Mouse (Mus musculus) kidney, postnatal 14 days (tissue): ENCODE measurements at regions not wholly inside any gene's neighbourhood (a gene's known extent, or its start where the extent isn't known, plus 50 kb on each side); places are given as distances from the start of the nearest gene placed in this dataset.

Source experiments
- DNase-seq: peaks from one replicate; pipeline ENCODE4 v3.0.0; 2022; ENCODE audit warnings: mixed read lengths

DNA sequence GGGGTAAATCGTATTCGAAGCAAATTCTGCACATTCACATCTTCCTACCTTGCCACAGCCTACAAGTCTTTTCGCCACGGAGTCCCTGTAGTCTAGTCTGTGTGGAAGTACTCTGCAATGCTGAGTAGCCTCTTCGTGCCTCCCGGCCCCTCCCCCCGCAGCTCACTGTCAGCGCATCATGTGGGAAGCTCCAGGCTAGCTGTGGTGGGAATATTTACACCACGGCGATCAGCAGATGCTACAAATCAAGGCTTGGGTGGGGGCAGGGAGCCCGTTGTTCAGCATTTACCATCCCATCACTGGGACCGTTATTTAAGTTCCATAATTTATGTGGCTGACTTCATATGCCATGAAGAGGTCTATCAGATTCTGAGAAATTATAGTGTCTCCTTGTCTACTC is 358.5 kb downstream of the Bcor start:
- DNase-seq = no peak

DNA sequence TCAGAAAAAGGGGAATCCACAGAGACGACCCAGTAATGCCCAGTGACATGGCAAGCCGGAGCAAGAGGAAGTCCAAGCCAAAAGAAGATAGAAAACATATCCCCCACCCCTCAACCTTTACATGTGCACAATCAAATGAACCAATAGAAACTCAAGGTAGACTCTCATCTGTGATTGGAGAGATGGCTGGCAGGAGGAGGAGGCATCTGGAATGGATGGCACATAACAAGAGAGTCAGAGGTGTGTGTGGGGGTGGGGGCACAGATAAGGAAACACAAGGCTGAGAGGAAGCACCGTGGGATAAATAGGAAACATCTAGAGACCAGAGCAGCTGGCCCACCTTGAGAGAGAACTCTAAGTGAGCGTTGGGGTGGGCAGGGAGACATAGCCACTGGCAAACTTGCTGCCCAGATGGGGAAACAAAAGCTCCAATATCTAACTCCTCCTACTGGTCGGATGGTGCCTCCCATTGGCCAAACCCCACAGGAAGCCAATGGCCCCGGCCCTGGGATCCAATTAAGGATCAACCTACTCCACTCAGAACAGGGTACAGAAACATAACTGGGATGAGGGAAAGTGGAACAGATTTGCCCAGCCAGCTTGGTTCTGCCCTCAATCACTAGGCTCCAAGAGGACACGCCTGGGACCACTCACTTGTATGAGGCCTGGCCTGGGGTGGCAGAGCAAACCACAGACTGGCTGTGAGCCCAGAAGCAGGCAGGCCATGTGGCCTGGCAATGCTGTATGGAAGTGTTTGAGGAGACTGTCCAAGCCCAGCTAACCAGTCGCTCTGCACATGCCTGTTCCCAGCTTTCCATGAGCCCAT is 357.9 kb downstream of the Bcor start:
- DNase-seq = no peak

DNA sequence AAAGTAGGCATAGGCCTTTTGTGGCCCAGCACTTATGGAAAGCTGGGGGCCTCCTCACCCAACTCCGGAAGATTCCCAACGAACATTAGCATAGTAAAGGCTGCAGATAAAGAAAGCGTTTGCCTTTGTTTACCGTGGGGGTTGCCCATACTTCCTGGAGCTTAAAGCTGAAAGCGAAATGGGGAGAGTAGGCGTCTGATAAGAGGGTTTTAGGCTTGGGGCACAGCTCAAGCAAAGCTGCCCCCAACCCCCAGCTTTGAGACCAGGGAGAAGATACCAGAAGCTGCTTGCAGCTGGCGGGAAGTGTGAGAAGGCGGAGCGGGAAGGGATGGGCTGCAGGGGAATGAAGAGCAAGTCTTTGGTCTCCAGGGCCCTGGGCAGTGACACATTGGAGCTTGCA is 356.9 kb downstream of the Bcor start:
- no peak for DNase-seq

DNA sequence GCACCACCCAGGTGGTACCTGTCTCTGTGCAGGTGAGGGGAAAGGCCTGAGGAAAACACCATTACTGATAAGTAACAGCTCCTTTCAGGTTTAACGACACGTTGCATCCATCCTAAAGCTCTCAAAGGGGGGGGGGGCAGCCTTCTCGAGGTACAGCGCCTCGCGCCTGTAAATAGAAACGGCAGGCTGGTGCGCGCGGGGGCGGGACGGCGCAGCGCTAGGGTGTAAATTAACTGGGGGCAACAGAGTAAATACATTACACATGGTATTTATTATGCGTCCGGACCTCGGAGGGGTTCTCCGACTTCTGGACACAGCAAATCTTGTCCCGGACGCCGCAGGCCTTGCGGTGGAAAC is 353.3 kb downstream of the Bcor start:
- DNase-seq = no peak

DNA sequence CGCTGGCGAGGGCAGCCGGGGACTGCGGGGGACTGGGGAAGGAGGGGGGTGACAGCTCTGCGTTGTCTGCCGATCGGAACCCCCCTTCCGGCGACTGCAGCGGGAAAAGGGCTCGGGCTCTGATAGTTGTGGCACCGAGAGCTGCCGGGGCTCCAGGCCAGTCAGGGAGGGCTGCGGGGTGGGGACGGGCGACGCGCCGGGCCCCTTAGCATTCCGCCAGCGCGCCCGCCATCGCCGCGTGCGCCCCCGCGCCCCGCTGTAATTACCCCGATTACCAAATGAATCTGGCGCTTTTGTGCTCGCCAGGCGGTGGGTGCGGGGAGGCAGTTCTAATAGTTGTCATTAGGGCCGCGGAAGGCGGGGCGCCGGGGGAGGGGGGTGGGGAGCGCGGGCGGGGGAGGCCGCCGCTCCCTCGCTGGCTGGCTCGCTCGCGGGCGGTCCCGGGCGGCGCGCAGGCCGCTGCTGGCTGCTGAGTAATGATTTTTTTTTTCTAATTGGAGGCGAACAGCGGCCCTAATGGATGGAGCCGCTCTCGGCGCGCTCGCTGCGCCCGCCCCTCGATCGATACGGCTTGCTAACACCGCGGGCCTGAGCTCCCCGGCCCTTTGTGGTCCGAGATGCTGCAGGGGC is 352.8 kb downstream of the Bcor start:
- DNase-seq = peak; percentile 55

DNA sequence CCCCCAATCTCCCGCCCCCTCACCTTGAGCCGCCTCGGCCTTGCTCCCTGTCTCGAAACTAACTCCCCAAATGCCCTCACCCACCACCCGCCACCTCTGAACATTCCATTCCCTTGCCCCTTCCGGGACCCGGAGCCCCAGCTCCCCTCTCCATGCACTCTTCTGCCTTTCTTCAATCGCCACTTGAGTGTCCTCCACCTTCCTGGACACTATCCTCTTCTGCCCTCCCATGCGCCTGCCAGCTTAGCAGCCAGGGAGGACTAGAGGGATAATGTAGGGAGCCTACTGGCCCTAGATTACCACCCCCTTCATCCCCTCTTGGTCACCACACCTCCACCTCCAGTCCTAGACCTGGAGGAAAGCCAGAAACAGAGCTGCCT is 352.3 kb downstream of the Bcor start:
- peak; percentile 19 for DNase-seq

DNA sequence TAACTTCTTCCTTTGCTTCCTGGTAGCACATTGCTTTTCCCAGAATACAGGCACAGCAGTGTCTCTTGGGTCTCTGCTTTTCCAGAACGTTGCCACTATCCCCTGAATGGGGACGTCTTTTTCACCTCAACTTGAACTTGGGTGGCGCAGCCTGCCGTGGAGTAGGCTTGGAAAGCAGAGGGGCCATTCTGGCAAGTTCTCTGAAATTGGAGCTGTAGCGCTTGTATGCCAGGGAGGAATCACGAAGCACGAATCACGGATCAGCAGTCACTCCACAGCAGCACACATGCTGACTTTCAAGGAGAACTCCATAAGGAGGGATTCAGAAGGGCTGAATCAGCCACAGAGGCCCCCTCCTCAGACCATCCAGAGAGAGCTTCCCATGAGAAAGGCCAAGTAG is 351.2 kb downstream of the Bcor start:
- DNase-seq = no peak

DNA sequence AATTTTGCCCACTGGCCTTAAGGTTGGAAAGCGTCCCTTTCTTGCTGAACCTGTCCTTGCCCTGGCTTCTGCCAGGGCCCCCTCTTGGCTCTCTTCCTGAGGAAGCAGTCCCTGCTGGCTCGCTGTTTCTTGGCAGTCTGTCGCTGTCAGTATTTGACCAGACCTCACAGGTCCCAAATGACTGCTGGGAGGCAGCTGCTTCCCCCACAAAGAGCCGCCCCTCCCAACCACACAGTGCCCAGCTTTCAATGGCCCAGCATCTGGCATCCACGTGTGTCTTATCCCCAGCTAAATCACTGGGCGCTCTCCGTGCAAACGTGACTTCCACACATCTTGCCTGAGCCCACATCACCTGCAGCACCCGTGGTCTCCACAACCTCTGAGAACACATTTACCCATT is 345.3 kb downstream of the Bcor start:
- peak; percentile 7 for DNase-seq

DNA sequence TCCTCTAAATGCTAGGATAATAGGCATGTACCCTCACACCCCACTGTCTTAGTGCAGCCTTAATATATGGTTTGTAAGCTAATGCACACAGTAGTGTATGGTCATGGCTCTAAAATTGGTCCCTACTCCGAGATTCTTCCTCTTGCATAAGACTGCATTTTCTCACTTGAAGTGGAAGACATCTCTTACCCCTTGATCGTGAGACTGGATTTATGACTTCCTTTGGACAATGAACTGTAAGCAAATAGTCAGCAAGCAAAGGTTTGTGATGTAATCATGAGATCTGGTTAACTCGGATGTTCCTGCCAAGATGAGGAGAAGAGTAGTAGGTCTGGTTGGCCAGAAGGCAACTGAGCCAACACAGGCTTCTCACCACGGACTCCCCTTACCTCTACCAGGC is 344.3 kb downstream of the Bcor start:
- no peak for DNase-seq

DNA sequence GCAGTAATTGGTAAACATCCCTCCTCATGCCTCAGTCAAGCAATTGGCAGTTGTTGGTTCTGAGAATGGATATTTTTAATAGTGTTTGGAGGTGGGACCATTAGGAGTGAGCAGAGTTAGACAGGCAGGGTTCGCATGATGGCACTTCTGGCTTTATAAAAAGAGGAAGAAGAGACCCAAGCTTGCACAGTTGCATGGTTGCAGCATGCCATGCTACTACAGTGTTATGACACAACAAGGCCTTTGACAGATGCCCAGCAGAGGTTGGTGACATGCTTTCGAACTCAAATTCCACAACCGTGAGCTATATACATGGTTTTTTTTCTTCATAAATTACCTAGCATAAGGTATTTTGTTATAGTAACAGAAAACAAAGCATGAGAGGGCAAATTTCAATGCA is 341.5 kb downstream of the Bcor start:
- no peak for DNase-seq

DNA sequence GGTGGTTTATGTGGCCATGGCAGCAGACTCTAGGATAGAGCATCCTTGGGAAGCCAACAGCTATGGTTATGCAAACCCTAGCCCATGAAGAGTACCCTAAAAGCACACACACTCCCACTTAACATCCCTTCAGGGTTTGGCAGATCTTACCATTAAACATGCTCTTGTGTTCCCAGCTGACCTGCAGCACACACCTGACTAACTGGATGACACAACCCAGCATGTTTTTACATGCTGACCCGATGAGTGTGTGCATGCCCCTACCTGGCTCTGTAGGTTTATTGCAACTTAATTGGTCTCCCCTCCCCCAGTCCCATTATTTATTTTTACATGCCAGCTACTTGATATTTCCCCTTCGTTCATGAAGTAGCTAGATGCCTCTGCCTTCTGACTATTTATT is 339.0 kb downstream of the Bcor start:
- DNase-seq = no peak

DNA sequence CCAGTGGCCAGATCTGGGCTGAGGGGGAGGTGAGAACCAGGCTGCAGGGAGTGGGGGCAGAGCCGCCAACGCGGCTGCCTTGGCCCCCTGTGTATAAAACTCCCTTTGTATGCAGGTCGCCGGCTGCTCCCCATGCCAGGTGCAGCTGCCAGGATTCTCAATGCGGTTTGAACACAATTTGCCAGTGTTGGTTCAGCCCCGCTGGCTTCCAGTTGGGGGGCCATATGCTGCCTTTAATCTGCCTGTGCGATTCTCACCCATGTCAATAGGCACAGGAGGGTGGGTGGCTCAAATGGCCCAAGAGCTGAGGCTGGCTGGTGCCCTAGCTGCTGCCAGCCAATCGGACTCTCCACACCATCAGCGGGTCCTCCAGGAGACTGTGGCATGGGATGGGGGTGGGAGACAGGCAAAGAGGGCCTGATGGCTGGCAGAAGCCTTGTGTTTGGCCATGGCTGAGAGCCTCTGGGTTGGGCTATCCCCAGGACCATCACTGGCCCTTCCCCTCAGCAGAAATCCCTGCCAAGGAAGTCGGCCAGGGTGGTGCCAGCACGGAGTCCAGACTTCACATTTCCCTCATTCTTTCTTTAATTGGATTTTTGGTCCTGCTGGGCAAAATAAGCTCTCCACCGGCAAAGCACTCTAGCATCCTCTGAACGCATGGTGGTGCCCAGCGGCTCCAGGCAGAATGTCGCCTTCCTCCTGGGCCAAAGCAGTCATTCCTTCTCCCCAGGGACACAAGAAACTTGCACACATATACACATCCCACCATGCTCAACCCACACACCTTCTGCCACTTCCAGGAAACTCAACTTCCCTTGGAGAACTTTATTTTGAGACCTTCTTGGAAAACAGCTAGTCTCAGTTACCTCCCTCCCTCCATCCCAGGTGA is 338.0 kb downstream of the Bcor start:
- DNase-seq = no peak

DNA sequence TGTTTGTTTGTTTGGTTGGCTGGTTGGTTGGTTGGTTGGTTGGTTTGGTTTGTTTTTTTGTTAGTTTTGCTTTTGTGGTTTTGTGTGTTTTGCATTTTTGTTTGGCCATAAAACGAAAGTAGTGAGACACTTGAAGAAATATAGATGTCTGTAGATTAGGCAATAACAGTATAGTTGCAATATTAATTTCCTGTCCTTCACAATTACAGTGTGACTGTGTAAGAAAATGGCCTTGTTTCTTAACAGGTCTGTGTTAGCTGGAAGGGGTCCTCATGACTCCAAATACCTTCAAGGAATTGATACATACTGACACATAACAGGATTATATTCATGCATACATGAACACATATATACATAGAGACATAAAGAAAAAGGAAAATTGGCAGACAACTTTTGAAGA is 334.2 kb downstream of the Bcor start:
- no peak for DNase-seq

DNA sequence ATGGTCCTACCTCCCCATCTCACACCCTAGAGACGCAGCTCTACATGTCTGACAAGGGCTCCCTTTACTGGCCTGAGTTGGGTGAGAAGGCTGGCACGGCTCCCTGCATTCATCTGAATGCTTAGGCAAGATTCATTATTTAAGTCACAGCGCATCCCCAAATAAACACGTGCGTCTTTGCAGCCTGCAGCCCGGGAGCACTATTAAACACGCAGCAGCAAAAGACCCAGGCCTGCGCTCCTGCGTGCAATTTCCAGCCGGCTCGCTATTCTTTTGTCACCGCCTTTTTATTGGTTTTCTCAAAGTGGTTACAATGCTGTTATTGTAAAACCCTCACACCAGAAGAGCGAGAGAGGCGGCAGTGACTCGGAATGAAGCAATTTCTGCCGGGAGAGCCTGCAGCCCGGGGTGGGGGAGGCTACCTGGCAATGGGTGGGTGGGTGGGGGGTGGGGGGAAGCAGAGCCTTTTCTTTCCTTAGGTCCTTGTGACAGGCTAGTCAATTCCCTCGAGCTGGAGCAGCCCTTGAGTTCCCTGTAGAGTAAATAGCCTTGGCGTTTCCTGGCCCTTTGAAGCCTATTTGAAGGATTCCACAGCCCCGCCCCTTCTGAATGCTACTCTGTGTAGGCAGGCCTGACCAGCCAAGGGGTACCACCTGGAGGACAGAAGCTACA is 333.3 kb downstream of the Bcor start:
- DNase-seq = no peak

DNA sequence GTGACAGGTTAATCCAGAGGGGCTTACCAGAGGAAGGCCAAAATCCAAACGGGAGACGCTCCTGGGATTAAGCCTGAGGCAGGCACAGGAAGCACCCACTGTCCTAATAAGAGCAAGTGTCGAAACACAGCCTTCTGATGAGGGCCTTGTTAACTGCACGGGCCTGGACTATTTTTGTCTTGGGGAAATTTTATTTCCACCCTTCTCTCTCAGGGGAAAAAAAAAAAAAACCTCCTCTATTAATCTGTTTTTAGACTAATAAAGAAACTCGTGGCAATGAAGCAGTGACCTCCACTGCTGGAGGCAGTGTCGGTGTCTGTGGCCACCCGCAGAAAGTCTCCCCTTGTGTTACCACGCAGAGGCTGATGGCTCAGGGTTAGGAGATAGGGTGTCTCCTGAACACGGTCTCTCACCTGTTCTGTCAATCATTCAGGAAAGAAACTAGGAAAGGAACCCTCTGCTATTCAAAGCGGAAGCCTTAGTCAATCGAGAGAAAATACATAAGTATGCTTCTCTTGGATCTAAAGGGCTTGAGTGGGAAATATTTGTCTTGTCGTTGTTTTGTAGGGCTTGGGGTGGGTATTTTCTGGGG is 330.6 kb downstream of the Bcor start:
- no peak for DNase-seq

DNA sequence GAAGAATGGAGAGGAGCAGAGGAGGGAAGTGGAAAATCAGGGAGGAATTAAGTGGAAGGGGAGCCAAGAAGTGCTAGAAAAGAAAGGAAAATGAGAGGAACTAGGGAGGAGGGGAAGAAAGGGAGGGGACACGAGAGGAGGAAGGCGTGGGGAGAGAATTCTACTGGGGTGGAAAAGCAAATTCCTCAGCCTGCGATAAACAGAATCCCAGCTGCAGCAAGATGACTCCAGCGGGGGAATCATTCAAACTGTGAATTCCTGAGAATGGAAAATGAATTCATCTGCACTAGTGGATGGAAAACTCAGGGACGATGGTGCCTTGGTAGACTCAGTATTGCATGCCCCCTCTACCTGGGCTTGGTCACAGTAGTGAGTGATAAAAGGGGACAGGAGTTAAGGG is 322.6 kb downstream of the Bcor start:
- no peak for DNase-seq

DNA sequence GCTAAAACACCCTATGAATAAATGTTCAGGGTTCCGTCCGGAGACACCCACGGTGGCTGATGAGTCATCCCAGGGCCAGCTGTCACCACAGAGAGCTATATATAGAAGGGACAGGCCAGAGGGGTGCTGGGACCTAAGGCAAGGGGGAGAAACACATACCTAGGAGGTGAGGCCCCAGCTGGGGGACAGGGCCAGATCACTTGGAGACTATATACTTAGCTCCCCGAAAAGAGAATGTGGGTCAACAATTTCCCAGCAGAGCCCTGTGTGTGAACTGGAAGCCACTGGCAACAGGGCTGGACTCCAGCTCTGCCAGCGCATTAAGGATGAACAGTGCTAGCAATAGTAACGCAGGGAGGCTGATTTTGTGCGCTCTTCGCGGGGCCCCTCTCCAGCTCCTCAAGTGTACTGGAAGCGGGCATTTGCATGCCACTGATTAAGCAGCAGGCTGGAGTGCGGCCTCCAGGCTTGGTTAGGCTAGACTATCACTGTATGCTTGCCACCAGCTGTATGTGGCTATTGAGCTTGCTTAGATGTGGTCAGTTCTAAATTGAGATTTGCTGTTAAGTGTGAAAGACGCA is 320.4 kb downstream of the Bcor start:
- DNase-seq = peak; percentile 14

DNA sequence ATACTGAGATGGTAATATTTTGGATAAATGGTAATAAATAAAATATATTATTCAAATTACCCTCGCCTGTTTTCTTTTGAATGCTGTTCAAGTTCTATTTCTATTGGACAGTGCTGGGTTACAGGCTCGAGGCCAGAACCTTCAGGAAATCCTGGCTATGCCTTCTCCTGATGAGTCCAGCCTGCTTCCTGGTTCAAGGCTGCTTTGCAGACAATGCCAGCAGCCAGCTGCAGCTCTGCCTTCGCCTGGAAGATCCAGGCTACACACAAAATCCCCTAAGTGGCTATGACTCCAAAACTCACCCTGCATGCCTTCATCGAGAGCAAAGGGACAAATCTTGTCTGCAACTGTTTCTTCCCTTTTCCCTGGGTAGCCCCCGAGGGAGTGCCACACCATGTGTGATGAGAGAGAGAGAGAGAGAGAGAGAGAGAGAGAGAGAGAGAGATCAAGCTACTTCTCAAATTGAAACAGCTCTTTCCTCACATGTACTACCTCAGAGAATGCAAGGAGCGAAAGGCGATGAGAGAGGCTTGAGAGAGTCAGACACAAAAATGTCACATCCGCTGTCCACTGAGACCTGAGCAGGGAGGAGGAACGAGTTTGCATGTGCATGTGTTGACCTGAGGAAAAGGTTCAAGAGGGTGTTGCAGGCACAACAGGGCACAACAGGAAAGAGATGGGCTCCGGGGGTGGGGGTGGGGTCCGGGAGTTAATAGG is 319.7 kb downstream of the Bcor start:
- DNase-seq = peak; percentile 47

DNA sequence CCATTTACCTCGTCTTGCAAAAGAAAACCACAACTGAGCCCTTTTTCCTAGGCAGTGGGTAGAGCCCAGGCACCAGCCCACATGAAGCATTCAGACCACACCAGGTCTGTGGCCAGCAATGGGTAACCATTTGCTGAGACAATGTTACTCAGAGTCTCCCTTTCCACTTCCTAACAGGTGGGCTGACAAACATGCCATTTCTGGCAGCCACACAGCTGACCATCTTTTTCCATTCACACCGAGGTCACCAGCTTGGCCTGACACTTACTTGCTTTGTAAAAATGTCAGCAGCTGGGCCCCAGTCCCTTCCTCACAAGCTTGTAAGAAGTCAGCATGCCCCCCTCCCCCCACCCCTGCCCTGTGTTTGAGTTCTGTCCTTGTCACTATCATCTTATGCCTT is 314.6 kb downstream of the Bcor start:
- no peak for DNase-seq

DNA sequence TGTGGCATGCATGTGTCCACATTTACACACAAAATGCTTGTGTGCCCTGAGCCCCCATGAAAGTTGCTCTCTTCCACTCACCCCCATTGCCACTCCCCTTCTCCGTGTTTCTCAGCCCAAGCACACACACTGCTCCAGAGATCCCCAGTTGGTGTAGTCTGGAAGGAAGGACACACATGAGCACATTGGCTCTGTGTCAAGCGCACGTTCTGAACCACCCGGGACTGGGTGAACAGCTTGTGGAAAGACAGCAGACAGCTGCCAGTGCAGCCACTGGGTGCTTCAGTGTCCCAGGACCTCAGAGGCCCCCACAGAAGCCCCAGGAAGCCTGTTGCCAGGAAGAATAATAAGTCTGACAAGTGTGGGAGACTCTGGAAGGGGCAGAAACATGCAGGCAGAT is 304.2 kb downstream of the Bcor start:
- peak; percentile 9 for DNase-seq

DNA sequence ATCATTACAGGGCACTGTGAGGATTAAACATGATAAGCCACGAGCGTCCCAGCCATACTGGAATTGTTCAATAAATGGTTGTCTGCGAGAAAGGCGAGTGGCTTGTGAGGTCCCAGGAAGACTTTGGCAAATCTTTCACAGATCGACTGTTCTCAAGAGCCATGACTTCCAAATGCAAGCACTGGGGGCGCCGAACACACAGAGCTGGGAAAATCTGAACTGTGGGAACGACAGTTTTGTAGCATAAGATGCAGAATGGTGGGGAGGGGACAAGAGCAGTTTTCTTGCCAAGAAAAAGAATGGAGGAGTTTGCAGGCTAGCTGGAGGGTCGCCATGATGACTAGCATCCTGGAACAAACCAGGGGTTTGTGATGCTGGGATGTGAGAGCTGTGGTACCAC is 300.8 kb downstream of the Bcor start:
- DNase-seq = no peak
